Mouse (Mus musculus) neural tube, embryonic 15.5 days (tissue): Measurements from ENCODE around the gene Sema5a. TPM values are rescaled to one million over a fixed set of nuclear protein-coding genes. Genes with fewer than 3 reads are reported as not detected.

Source experiments
- ATAC-seq: fragments of 200-750 bp; cut with Nextera tagmentation; 2 replicates; pipeline ENCODE4 v1.8.0; 2017; ENCODE audit warnings: mild to moderate bottlenecking, moderate TSS enrichment, moderate library complexity; ENCODE audit not compliant: low FRiP score
- H3K27ac ChIP-seq: fragments of 300-500 bp; sonication (generic); replicated peaks from 2 replicates; pipeline ENCODE4 v1.5.1; 2015; ENCODE audit warnings: mild to moderate bottlenecking, inconsistent platforms
- H3K27me3 ChIP-seq: fragments of 300-500 bp; sonication (generic); replicated peaks from 2 replicates; pipeline ENCODE4 v1.6.1; 2015; ENCODE audit warnings: inconsistent platforms
- H3K36me3 ChIP-seq: fragments of 300-500 bp; sonication (generic); 2 replicates; pipeline ENCODE4 v1.6.1; 2015; ENCODE audit warnings: inconsistent platforms
- H3K4me1 ChIP-seq: fragments of 300-500 bp; sonication (generic); 2 replicates; pipeline ENCODE4 v1.6.1; 2015; ENCODE audit warnings: inconsistent platforms
- H3K4me2 ChIP-seq: fragments of 300-500 bp; sonication (generic); 2 replicates; pipeline ENCODE4 v1.6.1; 2015; ENCODE audit warnings: inconsistent platforms, mild to moderate bottlenecking, moderate library complexity
- H3K4me3 ChIP-seq: fragments of 300-500 bp; sonication (generic); replicated peaks from 2 replicates; pipeline ENCODE4 v1.5.1; 2015; ENCODE audit warnings: mild to moderate bottlenecking, inconsistent platforms
- H3K9ac ChIP-seq: fragments of 300-500 bp; sonication (generic); replicated peaks from 2 replicates; pipeline ENCODE4 v1.6.1; 2015; ENCODE audit warnings: mild to moderate bottlenecking, inconsistent platforms
- H3K9me3 ChIP-seq: fragments of 300-500 bp; sonication (generic); replicated peaks from 2 replicates; pipeline ENCODE4 v1.6.1; 2016; ENCODE audit warnings: inconsistent platforms
- WGBS: fragments of 180-500 bp; shearing (Covaris S2); methylation state at CpG from one replicate; pipeline ENCODE4 v1.1.7; 2015; ENCODE audit warnings: mixed read lengths; 5-methylcytosine and 5-hydroxymethylcytosine counted together
- polyA plus RNA-seq: library from polyadenylated mRNA; unstranded; fragments of >200 nt; fragmentation: Nextera tagmentation; extraction: Ambion mirVana; gene quantifications from 2 replicates; pipeline ENCODE4 v1.2.1, GENCODE M21; 2015

Sema5a gene
- polyA plus RNA-seq, 1 experiment from 2014 or later = 12.9 TPM

DNA sequence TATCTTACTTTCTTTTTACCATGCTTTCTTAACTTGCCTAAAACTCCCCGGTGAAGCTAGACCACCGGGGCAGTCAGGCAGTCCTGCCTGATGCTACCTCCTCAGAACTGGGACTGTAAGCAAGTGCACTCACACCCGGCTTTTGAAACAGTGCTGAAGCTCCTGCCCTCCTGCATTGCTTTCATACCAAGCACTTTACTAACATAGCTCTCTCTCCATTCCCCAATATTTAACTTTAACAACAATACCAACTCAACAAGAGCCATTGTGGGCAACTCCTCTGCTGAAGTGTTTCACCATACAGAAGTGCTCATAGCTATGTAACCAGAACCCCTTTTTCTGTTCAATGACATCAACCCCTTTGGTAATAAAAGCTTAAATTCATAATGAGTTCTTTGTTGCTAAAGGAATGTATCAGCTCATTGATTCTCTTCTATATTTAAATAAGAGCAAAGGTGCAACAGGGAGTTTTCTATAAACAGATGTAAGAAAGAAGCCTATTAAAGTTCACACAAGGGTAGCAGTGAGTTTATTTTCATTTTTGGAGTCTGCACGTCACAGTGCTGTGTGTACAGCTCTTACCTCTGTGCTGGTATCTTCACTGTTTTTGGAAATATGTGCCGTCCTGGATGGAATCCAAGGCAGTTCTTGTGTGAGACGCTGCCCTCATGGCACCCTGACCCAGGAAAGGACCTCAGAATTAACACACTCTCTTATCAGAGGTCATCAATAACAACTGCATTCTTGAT, 292.3 kb downstream of the Sema5a start:
- no peaks in the 10 kb centered on the region for H3K27me3 ChIP-seq
- H3K9me3 ChIP-seq = no peaks in the 10 kb centered on the region
- no peaks in the 10 kb centered on the region for H3K4me1 ChIP-seq
- 83% methylated on average over 6 of the region's 6 CpGs for WGBS
- no peak overlapping the region for H3K9ac ChIP-seq
- H3K4me3 ChIP-seq = no peak overlapping the region
- no peak overlapping the region for H3K4me2 ChIP-seq
- no peak for ATAC-seq
- H3K36me3 ChIP-seq = no peaks in the 10 kb centered on the region
- no peak overlapping the region for H3K27ac ChIP-seq

DNA sequence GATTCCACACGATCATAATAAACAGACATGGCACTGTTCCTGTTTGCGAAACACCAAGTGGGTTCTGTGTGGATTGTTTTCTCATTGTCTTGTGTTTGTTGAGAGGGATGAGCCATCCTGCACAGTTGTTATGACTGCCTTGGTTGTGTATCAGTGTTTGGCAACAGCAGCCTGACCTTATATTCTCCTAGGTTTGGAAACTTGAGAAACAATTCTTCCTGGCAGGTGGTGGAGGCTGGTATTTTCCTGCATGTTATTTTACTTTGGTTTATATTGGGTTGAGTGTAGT, 292.8 kb downstream of the Sema5a start:
- no peaks in the 10 kb centered on the region for H3K36me3 ChIP-seq
- H3K27ac ChIP-seq = no peak overlapping the region
- H3K9ac ChIP-seq = no peak overlapping the region
- H3K4me3 ChIP-seq = no peak overlapping the region
- ATAC-seq = no peak
- H3K4me2 ChIP-seq = no peak overlapping the region
- no peaks in the 10 kb centered on the region for H3K27me3 ChIP-seq
- no peaks in the 10 kb centered on the region for H3K4me1 ChIP-seq
- no peaks in the 10 kb centered on the region for H3K9me3 ChIP-seq
- 83% methylated on average over 2 of the region's 2 CpGs for WGBS

DNA sequence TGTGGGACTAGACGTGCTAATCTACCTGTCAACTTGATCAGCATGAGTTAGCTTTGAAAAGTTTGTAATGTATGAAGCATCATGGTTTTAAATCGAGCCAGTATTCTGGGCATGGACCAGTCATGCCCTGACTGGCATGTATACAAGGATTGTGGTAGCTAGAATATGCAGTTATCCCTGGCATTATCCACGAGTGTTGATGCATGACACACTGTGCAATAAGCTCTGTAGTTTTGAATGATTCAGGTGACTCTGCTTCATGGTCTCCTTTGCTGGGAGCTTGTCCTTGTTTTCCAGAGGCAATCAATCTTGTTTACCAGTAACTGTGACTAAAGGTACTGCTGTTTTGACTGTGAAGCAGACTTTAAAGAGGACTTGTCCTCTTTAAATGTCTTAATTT, 293.5 kb downstream of the Sema5a start:
- H3K36me3 ChIP-seq = no peaks in the 10 kb centered on the region
- WGBS = 78% methylated on average over 3 of the region's 3 CpGs
- ATAC-seq = no peak

DNA sequence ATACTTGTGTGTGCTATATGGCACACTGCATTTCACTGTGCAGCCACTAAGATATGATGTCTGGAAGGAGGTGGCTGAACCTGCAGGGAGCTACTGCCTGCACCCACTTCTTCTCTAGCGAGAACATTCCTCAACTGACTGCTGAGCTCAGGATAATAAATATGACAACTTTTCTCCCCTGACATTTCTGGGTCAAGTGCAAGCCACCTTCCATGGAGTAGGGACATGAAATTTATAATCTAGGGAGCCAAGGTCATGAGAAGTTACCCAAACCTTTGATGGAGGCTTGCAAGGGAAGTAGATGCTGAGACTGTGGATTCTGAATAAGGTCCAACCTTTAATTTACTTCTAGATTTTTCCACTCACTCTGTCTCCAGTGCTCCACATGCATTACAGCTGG, 298.1 kb downstream of the Sema5a start:
- Histone ChIP-seq H3K9me3 (no peaks in the 10 kb centered on the region), H3K27me3 (no peaks in the 10 kb centered on the region), H3K4me3 (no peak overlapping the region), H3K4me1 (no peaks in the 10 kb centered on the region), H3K9ac (no peak overlapping the region), H3K36me3 (no peaks in the 10 kb centered on the region), H3K27ac (no peak overlapping the region), H3K4me2 (no peak overlapping the region)
- ATAC-seq = no peak
- 62% methylated on average over 1 of the region's 1 CpGs for WGBS

More for the DNA sequence above, 293.5 kb downstream of the Sema5a start:
- no peaks in the 10 kb centered on the region for H3K27me3 ChIP-seq
- no peak overlapping the region for H3K4me3 ChIP-seq
- H3K9ac ChIP-seq = no peak overlapping the region
- no peaks in the 10 kb centered on the region for H3K9me3 ChIP-seq
- H3K4me2 ChIP-seq = no peak overlapping the region
- H3K4me1 ChIP-seq = no peaks in the 10 kb centered on the region
- no peak overlapping the region for H3K27ac ChIP-seq

DNA sequence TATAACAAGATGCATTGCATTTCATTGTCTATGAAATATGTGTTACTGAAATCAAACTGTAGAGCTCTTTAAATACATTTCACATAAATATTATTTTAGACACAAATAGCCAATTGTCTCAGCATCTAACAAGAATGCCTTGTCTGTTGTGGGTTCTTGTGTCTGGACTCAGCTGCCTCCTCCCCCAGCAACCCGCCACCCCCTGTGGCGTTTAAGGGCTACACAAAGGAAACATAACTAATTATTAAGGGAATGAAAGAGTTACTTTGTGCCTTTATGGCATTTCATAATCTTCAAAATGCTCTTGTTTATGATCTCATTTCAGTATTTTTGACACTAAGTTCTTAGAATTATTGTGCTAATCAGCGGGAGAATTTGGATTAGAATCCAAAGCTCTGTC, 298.6 kb downstream of the Sema5a start:
- 85% methylated on average over 3 of the region's 3 CpGs for WGBS
- no peaks in the 10 kb centered on the region for H3K36me3 ChIP-seq
- H3K4me2 ChIP-seq = no peak overlapping the region
- no peak overlapping the region for H3K9ac ChIP-seq
- no peak overlapping the region for H3K4me3 ChIP-seq
- H3K4me1 ChIP-seq = no peaks in the 10 kb centered on the region
- no peak overlapping the region for H3K27ac ChIP-seq
- H3K9me3 ChIP-seq = no peaks in the 10 kb centered on the region
- ATAC-seq = no peak
- no peaks in the 10 kb centered on the region for H3K27me3 ChIP-seq

DNA sequence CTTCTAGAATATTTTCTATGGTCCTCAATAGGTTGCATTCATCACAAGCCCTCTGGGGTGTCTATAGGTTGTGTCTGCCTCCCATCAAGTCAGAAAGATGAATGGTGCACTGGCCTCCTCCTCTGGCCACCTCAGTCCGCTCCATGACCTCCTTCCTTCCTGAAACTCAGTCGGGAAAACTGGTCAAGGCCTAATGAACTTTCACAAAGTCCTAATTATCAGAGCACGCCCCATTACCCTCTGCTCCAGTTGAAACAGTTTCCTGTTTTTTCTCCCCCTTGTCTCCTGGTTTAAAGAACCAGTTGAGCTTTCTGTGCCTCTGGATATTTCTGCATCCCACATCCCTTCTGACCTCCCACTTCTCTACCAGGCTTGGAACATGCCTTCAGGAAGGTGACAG, 300.8 kb downstream of the Sema5a start:
- no peaks in the 10 kb centered on the region for H3K9me3 ChIP-seq
- no peaks in the 10 kb centered on the region for H3K36me3 ChIP-seq
- no peaks in the 10 kb centered on the region for H3K4me1 ChIP-seq
- H3K27ac ChIP-seq = no peak overlapping the region
- no peak overlapping the region for H3K4me2 ChIP-seq
- WGBS = 51% methylated on average over 3 of the region's 3 CpGs
- no peak overlapping the region for H3K4me3 ChIP-seq
- no peak overlapping the region for H3K9ac ChIP-seq
- no peak for ATAC-seq
- no peaks in the 10 kb centered on the region for H3K27me3 ChIP-seq

DNA sequence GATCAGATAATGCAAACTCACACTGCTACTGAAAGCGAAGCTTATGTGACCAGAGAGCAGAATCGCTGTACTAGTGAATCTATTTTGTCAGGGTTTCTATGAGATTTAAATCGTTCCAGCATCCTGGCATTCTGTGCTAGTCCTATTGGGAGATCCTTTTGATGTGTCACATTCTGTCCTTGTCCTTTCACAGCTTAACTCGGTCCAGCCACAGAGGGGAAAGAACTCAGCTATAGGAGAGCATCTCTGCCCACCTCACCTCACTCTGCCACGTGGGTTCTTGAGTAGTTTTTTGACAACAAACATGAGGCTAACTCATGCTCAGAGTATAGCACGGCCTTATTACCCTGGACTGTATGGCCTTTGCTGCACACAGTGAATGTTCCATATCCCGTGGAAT, 302.1 kb downstream of the Sema5a start:
- no peaks in the 10 kb centered on the region for H3K27me3 ChIP-seq
- H3K36me3 ChIP-seq = no peaks in the 10 kb centered on the region
- H3K4me2 ChIP-seq = no peak overlapping the region
- H3K27ac ChIP-seq = no peak overlapping the region
- WGBS = 88% methylated on average over 7 of the region's 7 CpGs
- no peaks in the 10 kb centered on the region for H3K9me3 ChIP-seq
- no peak overlapping the region for H3K4me3 ChIP-seq
- ATAC-seq = no peak
- no peaks in the 10 kb centered on the region for H3K4me1 ChIP-seq
- no peak overlapping the region for H3K9ac ChIP-seq

DNA sequence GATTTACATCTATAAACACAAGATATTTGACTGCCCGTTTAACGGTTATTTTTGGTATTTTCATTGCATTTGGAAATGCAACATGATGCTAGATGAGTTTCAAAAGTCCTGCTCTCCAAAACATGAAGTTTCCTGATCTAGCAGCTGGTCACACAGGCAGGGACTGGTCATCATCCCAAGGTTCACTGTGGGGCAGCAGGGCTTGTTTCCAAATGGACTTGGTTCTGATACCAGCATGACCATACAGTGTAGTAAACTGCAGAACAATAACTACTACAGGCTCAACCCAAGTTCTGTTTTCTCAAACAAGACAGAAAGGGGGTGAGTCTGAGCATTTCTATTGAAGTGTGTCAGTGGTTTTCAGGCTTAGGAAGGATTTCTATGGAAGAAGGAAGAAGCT, 314.3 kb downstream of the Sema5a start:
- H3K9ac ChIP-seq = no peak overlapping the region
- 0 out of 2 replicates have a peak, but pooled peaks cover 2% of the 10 kb centered on the region for H3K4me1 ChIP-seq
- H3K4me3 ChIP-seq = no peak overlapping the region
- no peaks in the 10 kb centered on the region for H3K27me3 ChIP-seq
- H3K4me2 ChIP-seq = no peak overlapping the region
- H3K9me3 ChIP-seq = no peaks in the 10 kb centered on the region
- 96% methylated on average over 2 of the region's 2 CpGs for WGBS
- H3K36me3 ChIP-seq = no peaks in the 10 kb centered on the region
- H3K27ac ChIP-seq = no peak overlapping the region
- ATAC-seq = no peak

DNA sequence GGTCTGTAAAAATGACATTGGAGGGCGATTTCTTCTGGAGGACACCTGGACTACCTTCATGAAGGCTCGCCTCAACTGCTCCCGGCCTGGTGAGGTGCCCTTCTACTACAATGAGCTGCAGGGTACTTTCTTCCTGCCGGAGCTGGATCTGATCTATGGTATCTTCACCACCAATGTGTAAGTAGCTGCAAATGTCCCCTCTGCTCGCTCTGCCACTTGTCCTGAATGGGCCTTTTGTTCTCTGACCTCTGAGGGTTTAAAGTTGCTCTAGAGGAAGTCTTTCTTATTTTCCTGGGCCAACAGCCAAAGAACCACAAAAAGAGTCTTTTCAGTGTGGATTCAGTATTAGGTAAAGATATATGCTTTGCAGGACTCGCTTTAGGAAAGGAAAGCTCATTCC, 318.0 kb downstream of the Sema5a start:
- H3K9ac ChIP-seq = no peak overlapping the region

DNA sequence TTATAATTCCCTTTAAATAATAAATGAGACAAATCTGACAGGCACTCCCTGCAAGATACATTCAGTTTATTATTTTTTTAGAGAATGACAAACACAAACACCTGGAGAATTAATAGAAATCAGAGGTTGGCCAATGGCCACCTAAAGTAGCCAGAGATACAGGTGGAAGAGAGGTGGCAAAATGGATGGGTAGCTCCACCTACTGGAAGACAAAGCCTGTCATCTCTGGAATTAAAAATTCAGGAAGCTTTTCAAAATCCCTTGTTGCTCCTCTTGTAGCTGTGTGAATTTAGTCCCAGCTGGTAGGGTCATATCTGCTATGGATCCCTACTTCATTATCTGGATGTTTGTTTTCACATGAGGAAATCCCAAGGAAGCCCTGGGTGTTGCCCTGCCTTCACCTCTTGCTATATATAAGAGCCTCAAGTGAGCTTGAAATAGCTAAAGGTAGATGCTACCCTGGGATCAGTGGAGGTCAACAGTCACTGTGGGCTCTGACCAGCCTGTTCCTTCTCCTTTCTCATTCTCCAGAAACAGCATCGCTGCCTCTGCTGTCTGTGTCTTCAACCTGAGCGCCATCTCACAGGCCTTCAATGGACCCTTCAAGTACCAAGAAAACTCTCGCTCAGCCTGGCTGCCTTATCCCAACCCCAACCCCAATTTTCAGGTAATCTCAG, 323.7 kb downstream of the Sema5a start:
- ATAC-seq = no peak
- Histone ChIP-seq H3K4me2 (no peak overlapping the region), H3K36me3 (no peaks in the 10 kb centered on the region), H3K9ac (no peak overlapping the region), H3K4me3 (no peak overlapping the region), H3K27me3 (no peaks in the 10 kb centered on the region), H3K9me3 (no peaks in the 10 kb centered on the region), H3K4me1 (no peaks in the 10 kb centered on the region), H3K27ac (no peak overlapping the region)
- WGBS = 94% methylated on average over 3 of the region's 3 CpGs

More for the DNA sequence above, 318.0 kb downstream of the Sema5a start:
- Histone ChIP-seq H3K27me3 (no peaks in the 10 kb centered on the region), H3K27ac (no peak overlapping the region), H3K4me3 (no peak overlapping the region), H3K9me3 (no peaks in the 10 kb centered on the region), H3K36me3 (no peaks in the 10 kb centered on the region), H3K4me1 (0 out of 2 replicates have a peak, but pooled peaks cover 2% of the 10 kb centered on the region), H3K4me2 (no peak overlapping the region)
- no peak for ATAC-seq
- WGBS = 55% methylated on average over 6 of the region's 6 CpGs

DNA sequence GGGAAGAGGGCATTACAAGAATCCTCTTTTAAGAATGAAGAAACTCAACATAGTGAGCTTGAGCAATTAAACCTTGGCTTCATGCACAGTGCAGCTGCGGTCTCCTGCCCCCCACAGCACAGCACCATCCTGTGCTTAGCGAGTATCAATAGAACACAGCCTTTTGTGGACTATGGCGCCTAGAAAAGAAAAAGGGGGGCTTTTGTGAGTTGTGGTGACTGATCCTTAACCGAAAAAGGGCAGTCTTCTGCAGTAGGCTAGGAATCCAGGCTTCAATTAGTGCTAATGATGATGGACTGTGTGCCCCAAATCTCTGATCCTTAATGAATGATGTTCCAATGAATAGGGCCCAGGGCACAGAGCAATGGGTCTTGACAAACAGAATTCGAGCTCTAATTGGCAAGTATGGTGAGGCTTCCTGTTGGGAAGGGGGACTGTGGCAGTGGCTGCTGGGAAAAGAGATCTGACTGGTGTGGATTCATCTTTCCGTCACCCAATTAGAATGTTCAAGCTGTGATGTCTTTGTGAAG, 324.3 kb downstream of the Sema5a start:
- Histone ChIP-seq H3K4me2 (no peak overlapping the region), H3K4me3 (no peak overlapping the region), H3K36me3 (no peaks in the 10 kb centered on the region), H3K9me3 (no peaks in the 10 kb centered on the region), H3K27ac (no peak overlapping the region), H3K9ac (no peak overlapping the region), H3K4me1 (no peaks in the 10 kb centered on the region), H3K27me3 (no peaks in the 10 kb centered on the region)
- no peak for ATAC-seq
- WGBS = 38% methylated on average over 6 of the region's 6 CpGs

DNA sequence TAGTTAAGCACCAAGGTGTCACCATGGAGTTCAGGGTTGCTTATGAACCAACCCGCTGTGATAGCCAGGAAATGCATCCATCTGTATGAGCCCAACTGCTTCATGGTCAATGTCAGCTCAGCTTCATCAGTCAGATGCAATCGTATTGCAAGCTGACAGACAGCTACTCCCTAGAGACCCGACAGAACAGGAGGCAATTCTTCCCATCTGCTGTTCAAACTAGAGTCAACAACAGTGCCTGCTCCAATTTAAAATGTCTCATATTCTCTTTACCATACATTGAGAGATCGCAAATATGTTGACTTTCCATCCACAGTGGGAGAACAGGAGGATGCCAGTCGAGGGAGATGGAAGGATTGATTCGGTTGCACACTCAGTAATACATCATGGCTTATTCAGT, 329.7 kb downstream of the Sema5a start:
- Histone ChIP-seq H3K4me1 (no peaks in the 10 kb centered on the region), H3K27ac (no peak overlapping the region), H3K27me3 (no peaks in the 10 kb centered on the region), H3K9ac (no peak overlapping the region), H3K4me2 (no peak overlapping the region), H3K9me3 (no peaks in the 10 kb centered on the region), H3K4me3 (no peak overlapping the region), H3K36me3 (no peaks in the 10 kb centered on the region)
- WGBS = 77% methylated on average over 6 of the region's 6 CpGs
- no peak for ATAC-seq
